Mouse (Mus musculus) small intestine, adult 2 months (tissue): ENCODE data around the gene Spata7.

Experiments
- CTCF ChIP-seq: fragments of 200-500 bp; IDR thresholded peaks from 2 replicates; pipeline ENCODE4 v1.5.1; 2012; ENCODE audit warnings: low read depth, mild to moderate bottlenecking, control low read depth, inconsistent platforms, low read length, moderate library complexity, mixed read lengths; ENCODE audit not compliant: insufficient replicate concordance, insufficient read length; ENCODE audit errors: extremely low read depth
- POLR2A ChIP-seq: fragments of 200-500 bp; IDR thresholded peaks from 2 replicates; pipeline ENCODE4 v1.6.1; 2012; ENCODE audit warnings: low read depth, mild to moderate bottlenecking, control low read depth, inconsistent platforms, low read length, moderate library complexity

- TF ChIP-seq POLR2A (no peak), CTCF (no peak)
Observed at GRCm38 (mm10) chr12:98627392-98628259, at the start of gene Spata7.
